Mouse (Mus musculus) spleen, adult 2 months (tissue): ENCODE measurements around the gene Ppara.

Experiments used
- CTCF ChIP-seq: fragments of 200-500 bp; IDR thresholded peaks from 2 replicates; pipeline ENCODE4 v1.5.1; 2011; ENCODE audit warnings: mild to moderate bottlenecking, inconsistent platforms; ENCODE audit not compliant: insufficient read depth, insufficient read length, insufficient replicate concordance; ENCODE audit errors: extremely low read depth
- POLR2A ChIP-seq: fragments of 200-500 bp; IDR thresholded peaks from 2 replicates; pipeline ENCODE4 v1.6.1; 2011; ENCODE audit warnings: low read depth, low read length, inconsistent platforms

GRCm38 (mm10) chr15:85734571-85735033 is at the start of gene Ppara:
- TF ChIP-seq CTCF (no peak), POLR2A (no peak)
